Mouse (Mus musculus): ENCODE measurements at regions not wholly inside any gene's neighbourhood (a gene's known extent, or its start where the extent isn't known, plus 50 kb on each side); places are given as distances from the start of the nearest gene placed in this dataset.

GRCm38 (mm10) chr15:69387466-69387865, 2886.8 kb upstream of the Lrrc6 start:
- peak; percentile 34 for DNase-seq

DNA sequence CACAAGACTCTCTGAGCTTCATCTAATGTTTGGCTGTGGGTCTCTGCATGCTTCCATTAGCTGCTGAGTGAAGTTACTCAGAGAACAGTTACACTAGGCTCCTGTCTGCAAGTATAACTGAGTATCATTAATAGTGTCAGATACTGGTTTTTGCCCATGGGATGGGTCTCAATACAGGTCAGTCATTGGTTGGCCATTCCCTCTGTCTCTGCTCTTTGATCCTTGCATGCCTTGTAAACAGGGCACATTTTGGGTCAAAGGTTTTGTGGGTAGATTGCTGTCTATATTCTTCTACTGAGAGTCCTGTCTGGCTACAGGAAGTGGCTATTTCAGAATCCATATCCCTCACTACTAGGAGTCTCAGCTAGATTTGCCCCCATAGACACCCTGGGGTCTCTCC, 2864.7 kb upstream of the Lrrc6 start:
- no peak for DNase-seq

DNA sequence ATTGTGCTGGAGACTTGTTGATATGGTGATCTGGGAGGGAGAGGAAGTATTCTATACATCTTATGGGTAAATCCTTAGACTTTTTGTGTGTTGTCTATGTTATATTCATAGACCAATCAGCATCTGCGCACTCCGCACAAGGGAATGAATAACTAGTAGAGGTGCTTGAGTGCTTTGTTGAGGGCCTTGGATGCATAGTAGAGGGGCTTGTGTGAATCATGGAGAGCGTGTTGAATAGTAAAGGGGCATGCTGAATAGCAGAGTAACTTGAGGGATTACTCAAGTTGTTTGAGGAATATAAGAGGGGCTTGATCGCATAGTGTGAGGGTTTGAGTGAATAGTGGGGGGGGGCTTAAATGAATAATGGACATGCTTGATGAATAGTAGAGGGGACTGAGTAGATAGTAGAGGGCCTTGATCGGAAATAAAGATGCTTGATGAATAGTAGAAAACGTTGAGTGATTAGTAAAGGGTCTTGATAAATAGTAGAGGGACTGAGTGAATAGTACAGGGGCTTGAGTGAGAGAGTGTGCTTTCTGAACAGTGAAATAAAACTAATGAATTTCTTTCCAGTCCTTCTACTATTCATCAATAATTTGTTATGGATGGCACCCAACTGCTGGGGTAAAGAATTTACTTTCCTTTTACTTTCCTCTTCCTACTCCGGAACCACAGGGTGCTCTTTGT, 2849.5 kb upstream of the Lrrc6 start:
- DNase-seq, result no peak

- DNase-seq, result no peak
Observed at GRCm38 (mm10) chr15:69346065-69346464, 2845.4 kb upstream of the Lrrc6 start.

- no peak for DNase-seq
Observed at GRCm38 (mm10) chr15:69342759-69343158, 2842.0 kb upstream of the Lrrc6 start.

GRCm38 (mm10) chr15:69336491-69336890, 2835.8 kb upstream of the Lrrc6 start:
- no peak for DNase-seq

DNA sequence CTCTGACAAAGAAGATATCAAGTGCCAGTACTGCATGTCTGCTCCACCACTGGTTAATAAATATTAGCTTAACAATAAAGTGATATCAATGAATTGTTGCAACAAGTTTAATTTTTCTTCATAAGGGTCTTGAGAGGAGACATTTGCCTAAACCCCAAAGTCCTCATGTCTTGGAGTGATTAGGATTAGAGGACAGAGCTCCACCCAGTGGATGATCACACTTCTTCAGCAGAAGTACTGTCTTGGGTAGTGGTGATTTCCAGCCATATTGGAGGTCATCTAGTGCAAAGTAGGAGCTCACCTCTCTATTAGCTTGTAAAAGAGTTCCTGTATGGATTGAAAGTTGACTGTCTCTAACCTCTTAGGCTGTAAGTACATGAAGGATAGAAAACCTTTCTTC, 2825.8 kb upstream of the Lrrc6 start:
- no peak for DNase-seq

- no peak for DNase-seq
Observed at GRCm38 (mm10) chr15:69303100-69303499, 2802.4 kb upstream of the Lrrc6 start.

GRCm38 (mm10) chr15:69291273-69291672, 2790.6 kb upstream of the Lrrc6 start:
- DNase-seq, result no peak

GRCm38 (mm10) chr15:69275546-69276255, 2775.0 kb upstream of the Lrrc6 start:
- DNase-seq, result peak; percentile 28

- peak; percentile 47 for DNase-seq
Observed at GRCm38 (mm10) chr15:69274225-69274766, 2773.6 kb upstream of the Lrrc6 start.

DNA sequence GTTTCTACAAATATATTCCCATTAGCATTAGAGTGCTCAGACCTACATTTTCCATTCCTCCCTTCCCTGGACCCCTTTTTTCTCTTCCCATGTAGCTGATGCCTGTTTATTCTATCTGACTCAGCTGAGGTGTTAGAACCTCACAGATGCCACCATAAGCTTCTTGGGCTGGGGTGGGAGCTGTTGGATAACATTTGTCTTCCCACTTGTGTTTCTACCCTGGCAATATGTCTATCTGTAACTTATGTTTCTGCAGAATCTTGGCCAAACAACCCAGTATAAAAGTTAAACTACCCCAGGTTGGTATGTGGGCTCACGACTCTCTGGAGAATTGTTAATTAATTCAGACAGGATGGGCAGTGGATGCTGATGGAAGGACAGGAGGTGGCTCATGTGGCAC, 2772.8 kb upstream of the Lrrc6 start:
- DNase-seq, result peak; percentile 31

DNA sequence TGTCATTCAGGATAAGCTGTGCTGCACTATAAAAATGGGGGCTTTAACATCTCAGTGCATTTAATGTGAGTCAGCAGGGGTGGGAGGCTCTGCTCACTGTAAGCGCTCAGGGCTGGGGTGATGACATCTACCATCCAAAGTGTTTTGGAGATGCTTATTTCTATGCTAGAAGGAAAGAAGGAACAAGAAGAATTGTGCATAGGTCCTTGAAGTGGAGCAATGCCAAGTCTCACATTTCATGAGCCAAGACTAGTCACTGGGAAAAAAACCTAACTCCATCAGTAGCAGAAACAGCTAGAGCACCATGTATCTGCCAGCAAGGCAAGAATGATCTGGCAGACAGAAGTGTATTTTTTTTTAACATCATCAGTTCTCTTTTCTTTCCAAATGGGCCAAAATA, 2761.2 kb upstream of the Lrrc6 start:
- DNase-seq, result peak; percentile 65

- DNase-seq, result no peak
Observed at GRCm38 (mm10) chr15:69257161-69257778, 2756.6 kb upstream of the Lrrc6 start.

GRCm38 (mm10) chr15:69253698-69254097, 2753.0 kb upstream of the Lrrc6 start:
- no peak for DNase-seq

DNA sequence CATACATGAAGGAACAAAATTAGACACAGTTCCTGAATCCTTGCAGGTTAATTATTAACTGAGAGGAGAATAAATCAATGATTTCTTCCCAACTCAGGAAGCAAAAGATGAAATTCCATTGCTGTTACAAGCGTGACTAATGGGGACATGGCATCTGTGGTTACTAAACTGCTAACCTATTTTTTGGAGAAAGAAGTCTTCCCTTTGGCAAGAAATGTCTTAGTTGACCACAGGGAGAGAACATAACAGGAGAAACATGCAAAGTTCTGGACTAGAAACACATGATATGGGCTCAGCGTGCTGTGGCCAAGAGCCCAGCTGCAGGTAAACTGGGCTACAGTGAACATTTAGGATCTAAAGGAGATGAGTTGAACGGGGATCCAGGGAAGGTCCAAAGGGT, 2751.4 kb upstream of the Lrrc6 start:
- no peak for DNase-seq

DNA sequence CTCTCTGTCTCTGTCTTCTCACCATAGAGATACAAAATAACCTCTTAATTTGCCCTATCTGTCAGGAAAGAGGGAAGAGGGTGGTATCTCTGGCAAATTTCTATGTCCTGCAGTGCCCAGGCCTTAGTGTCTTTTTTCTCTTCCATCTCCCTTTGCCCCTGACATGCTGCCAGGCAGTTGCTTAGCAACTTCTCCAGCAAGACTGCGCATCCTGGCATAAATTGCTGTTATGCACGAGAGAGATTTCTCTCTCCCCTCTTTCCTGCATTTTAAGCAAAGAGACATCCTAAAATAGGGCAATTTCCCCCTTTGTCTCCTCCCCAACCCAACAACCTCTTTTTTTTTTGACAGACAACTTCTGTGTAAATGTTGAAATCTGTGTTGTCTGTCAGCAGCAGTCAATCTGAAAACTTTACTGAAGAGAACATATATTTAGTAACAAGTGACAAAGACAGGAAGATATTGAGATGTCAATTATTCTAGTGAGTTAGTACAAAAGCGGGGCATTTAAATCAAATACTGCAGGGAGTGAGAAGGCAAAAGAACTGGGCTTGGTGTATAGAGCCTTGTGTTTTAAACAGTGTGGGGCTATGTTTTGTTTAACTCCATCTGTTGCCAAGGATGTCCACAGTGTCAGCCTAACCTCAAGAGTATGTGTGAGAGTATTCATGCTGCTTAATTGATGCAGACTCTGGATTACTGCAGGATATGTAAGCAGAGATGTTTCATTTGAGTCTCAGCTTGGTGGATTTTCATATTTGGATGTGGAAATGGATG, 2745.7 kb upstream of the Lrrc6 start:
- DNase-seq, result peak; percentile 35

- peak; percentile 44 for DNase-seq
Observed at GRCm38 (mm10) chr15:69235271-69235670, 2734.6 kb upstream of the Lrrc6 start.

- no peak for DNase-seq
Observed at GRCm38 (mm10) chr15:69224619-69225587, 2724.2 kb upstream of the Lrrc6 start.

- no peak for DNase-seq
Observed at GRCm38 (mm10) chr15:69223411-69223810, 2722.7 kb upstream of the Lrrc6 start.

- DNase-seq, result no peak
Observed at GRCm38 (mm10) chr15:69222391-69222790, 2721.7 kb upstream of the Lrrc6 start.

All from right cerebral cortex, adult 18-20 months (tissue).